Mouse (Mus musculus) gastrocnemius, adult 8-10 months (tissue): ENCODE results near the gene Csn1s2a. TPM values are rescaled to one million over a fixed set of nuclear protein-coding genes. Genes with fewer than 3 reads are reported as not detected.
"Not testable (repeated sequence)": the region's sequence is repeated elsewhere in the genome, so short reads cannot be mapped to it uniquely, and the experiment has no call there.

Experiments used
- DNase-seq, 2 experiments: peaks; one replicate each; pipeline ENCODE4 v3.0.0; 2022; ENCODE audit warnings: low spot score in 2 of 2
- total RNA-seq, 4 experiments: library from RNA; stranded (reverse); gene quantifications; 2 replicates each; pipeline ENCODE4 v1.2.4; 2022

Gene Csn1s2a
- total RNA-seq: not detected

DNA sequence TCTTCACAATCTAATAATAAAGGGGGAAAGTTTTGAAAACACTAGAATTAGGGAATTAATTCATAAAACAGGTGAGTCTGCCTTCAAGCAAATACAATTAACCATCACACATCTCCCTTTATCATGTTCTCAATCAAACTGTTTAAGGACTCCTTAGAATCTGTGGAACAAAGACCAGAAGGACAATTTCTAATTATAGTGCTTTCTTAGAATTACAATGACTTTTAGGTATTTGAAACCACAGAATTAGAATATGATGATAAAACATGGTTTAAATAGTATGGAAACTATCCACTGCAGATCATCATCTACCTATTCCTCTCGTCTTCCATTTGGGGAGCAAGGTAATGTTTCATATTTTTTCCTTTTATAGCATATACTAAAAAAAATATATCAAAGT is at the start of gene Csn1s2a:
Gene Csn1s2a (plus strand): TSS at position 301 of the 400 bp plus-strand sequence.
- no peak for DNase-seq

- no peak for DNase-seq
Observed at GRCm38 (mm10) chr5:87734821-87735220, 39.5 kb upstream of the Csn1s2a start.

DNA sequence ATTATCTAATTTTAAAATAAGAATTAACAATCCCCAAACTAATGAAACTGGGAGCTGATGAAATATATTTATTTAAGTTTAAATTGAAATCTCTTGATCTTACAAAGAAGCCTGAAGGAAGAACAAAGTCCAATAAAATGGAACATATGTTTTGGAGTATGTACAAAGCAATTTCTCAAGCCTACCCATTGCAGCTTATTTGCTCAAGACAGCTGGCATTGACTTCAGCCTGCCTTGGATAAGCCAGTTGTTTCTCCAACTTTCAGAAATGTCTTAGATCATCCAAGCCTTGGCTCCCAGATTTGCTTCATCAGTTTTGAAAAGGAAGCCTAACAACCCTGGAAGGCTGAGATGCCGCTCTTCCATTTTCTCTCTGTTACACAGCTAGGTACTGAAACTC is 20.9 kb upstream of the Csn1s2a start:
- DNase-seq: no peak

DNA sequence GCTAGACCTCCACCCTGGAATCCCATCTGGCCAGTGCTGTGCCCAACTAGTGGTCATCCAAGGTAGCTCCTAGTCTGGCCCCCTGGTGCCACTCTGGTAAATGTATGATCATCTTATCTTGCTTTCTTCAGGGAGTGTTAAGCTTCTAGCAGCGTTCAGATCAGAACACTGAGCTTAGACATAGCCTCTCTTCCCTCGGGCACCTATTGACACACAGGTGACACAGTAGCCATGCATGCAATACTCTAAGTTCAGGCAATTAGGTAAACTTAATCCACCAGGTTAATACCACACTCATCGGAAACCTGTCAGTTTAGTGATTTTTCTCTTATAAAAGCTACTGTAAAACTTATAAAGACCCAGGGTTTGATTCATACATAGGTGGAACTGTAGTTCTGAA is 9.8 kb upstream of the Csn1s2a start:
- DNase-seq: no peak

DNA sequence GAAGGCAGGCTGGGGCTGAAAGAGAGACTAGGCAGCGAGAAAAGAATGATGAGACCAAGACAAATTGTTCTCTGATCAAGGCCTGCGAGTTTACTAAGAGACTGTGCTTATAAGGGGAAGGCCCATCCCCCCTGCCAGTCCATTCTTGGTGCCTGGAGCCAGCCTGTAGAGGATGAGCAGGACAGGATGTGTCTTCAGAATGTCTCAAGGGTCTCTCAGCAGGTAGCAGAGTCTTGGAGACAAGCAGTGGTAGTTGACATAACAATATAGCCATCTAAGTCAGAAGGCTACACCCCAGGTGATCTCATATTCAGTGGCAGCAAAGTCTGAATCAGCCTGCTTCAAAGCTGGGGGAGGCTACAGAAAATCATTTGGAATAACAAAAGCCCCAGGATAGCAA is 2.2 kb upstream of the Csn1s2a start:
- not testable (repeated sequence) for DNase-seq

DNA sequence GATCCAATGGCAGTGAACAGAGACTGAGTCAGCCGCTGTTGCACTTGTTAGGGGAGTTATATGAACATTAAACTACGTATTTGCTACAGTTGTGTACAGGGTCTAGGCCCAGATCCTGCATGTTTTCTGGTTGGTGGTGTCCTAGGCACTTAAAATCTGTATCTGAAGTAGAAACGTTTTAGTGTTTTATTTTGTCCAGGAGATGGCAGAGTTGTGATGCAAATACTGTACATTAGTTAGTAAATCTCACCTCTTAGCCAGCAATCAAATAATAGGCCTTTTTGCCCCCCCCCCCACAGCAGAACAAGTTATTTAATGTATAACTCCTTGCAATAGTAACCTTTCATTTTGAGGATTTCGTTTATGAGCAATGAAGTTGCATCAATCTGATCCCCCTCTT is 8.4 kb downstream of the Csn1s2a start:
- DNase-seq: no peak

DNA sequence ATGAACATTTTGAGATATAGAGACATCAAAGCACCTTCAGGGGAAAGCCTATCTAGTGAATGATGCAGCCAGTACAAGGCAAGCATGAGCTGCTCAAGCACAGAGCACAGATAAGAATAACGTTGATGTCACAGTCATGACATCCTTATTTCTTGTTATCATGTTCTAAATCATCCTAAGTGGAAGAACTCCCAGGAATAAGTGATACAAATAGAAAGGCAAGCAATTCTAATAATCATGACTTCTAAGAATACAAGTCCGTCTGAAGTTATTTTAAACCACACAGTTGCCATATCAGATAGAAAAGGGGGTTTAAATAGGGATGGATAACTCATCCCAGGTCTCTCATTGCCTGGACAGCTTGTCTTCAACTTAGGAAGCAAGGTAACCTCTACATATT is 33.4 kb downstream of the Csn1s2a start, which contains the start of gene Csn1s2b:
Gene Csn1s2b (plus strand): TSS at position 301 of the 400 bp plus-strand sequence.
- no peak for DNase-seq

GRCm38 (mm10) chr5:87809253-87809652 is 34.9 kb downstream of the Csn1s2a start:
- DNase-seq: no peak

DNA sequence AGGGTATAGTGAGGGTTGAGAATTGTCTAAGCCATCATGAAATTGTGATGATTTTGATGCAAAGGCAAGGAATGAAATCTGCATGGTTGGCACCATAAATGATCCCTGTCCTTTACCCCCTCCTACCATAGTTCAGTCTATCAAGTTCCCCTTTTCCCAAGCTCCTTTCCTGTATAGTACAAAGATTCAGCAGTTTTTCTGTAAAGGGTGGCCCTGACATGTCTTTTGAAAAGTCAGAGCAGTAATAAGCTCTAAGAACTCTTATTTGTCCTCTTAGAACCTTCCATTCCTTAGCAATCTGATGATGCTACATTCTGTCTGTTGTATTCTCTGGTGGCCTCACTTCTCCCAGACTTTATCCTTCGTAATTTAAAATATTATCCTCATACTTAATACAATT is 51.0 kb downstream of the Csn1s2a start, which contains the start of gene Prr27:
Gene Prr27 (plus strand): TSS at position 301 of the 400 bp plus-strand sequence.
- no peak for DNase-seq

Other genes with a start within 250 kb of the Csn1s2a start
- not detected for gene Sult1b1, start 236.4 kb upstream of the Csn1s2a start, total RNA-seq
- gene Sult1d1, start 205.5 kb upstream of the Csn1s2a start, total RNA-seq: not detected
- under 1 TPM in 2 of 4 experiments, not detected in 2; 0.58 to 0.70 TPM for gene Sult1e1, start 183.0 kb upstream of the Csn1s2a start, total RNA-seq
- gene Csn1s1, start 108.4 kb upstream of the Csn1s2a start, total RNA-seq: not detected
- not detected for gene Csn2, start 74.9 kb upstream of the Csn1s2a start, total RNA-seq
- gene Csn1s2b, start 33.5 kb downstream of the Csn1s2a start, total RNA-seq: not detected
- not detected for gene Prr27, start 51.1 kb downstream of the Csn1s2a start, total RNA-seq
- not detected for gene Odam, start 110.5 kb downstream of the Csn1s2a start, total RNA-seq
- not detected for gene Csn3, start 151.0 kb downstream of the Csn1s2a start, total RNA-seq
- not detected for gene 2310003L06Rik, start 194.9 kb downstream of the Csn1s2a start, total RNA-seq
- not detected for gene Gm28434, start 194.9 kb downstream of the Csn1s2a start, total RNA-seq
- not detected for gene Cabs1, start 204.9 kb downstream of the Csn1s2a start, total RNA-seq
- not detected for gene Smr3a, start 228.0 kb downstream of the Csn1s2a start, total RNA-seq